Mouse (Mus musculus) neutrophil, adult 5-6 weeks (primary cell): ENCODE measurements around the gene Tecpr1. TPM values are rescaled to one million over a fixed set of nuclear protein-coding genes. Genes with fewer than 3 reads are reported as not detected.

ENCODE experiments used
- ATAC-seq: fragments of 151-379, 151-347 bp; 2 replicates; pipeline ENCODE4 v1.8.0; 2017; ENCODE audit warnings: mild to moderate bottlenecking, moderate TSS enrichment; ENCODE audit not compliant: insufficient number of reproducible peaks, poor library complexity, low FRiP score, severe bottlenecking; ENCODE audit errors: extremely low read depth
- total RNA-seq: library from RNA; stranded (forward); fragments of 200-1000 nt; gene quantifications from 2 replicates; pipeline ENCODE4 v1.2.3, GENCODE M21; 2017

Gene Tecpr1
- total RNA-seq, 1 experiment from 2014 or later, result 43.5 TPM

GRCm38 (mm10) chr5:144254122-144254810 lies 30.9 kb upstream of the Tecpr1 start:
- ATAC-seq, result no peak; the same call in 1 of the 2 replicates

GRCm38 (mm10) chr5:144253212-144253611 lies 29.8 kb upstream of the Tecpr1 start:
- ATAC-seq, result no peak

GRCm38 (mm10) chr5:144251876-144252577 lies 28.6 kb upstream of the Tecpr1 start:
- no peak for ATAC-seq

GRCm38 (mm10) chr5:144249871-144250270 lies 26.5 kb upstream of the Tecpr1 start:
- no peak for ATAC-seq

- no peak for ATAC-seq
Measured at GRCm38 (mm10) chr5:144247906-144248585, 24.6 kb upstream of the Tecpr1 start.

GRCm38 (mm10) chr5:144247307-144247706 lies 23.9 kb upstream of the Tecpr1 start:
- ATAC-seq, result no peak

GRCm38 (mm10) chr5:144246669-144247068 lies 23.3 kb upstream of the Tecpr1 start:
- no peak for ATAC-seq

GRCm38 (mm10) chr5:144245592-144245991 lies 22.2 kb upstream of the Tecpr1 start:
- no peak for ATAC-seq

GRCm38 (mm10) chr5:144243901-144244487 lies 20.6 kb upstream of the Tecpr1 start, which contains the start of gene Bri3:
TSS of gene Bri3 (plus strand) at chr5:144244437.
- no peak for ATAC-seq

- ATAC-seq, result no peak
Measured at GRCm38 (mm10) chr5:144238969-144239368, 15.6 kb upstream of the Tecpr1 start.

GRCm38 (mm10) chr5:144234714-144235113 lies 11.3 kb upstream of the Tecpr1 start:
- no peak for ATAC-seq

GRCm38 (mm10) chr5:144234222-144234621 lies 10.8 kb upstream of the Tecpr1 start:
- no peak for ATAC-seq

GRCm38 (mm10) chr5:144232531-144232930 lies 9.1 kb upstream of the Tecpr1 start:
- ATAC-seq, result no peak

GRCm38 (mm10) chr5:144231410-144231809 lies 8.0 kb upstream of the Tecpr1 start:
- peak; percentile 74 for ATAC-seq

GRCm38 (mm10) chr5:144230216-144230615 lies 6.8 kb upstream of the Tecpr1 start:
- no peak for ATAC-seq

GRCm38 (mm10) chr5:144226220-144226619 lies 2.8 kb upstream of the Tecpr1 start:
- no peak for ATAC-seq

- no peak for ATAC-seq
Measured at GRCm38 (mm10) chr5:144223899-144224816, 743 bp upstream of the Tecpr1 start.

GRCm38 (mm10) chr5:144222811-144223502 lies 458 bp downstream of the Tecpr1 start:
- no peak for ATAC-seq
